Mouse (Mus musculus): ENCODE measurements around the gene Hnrnpa2b1. TPM values are rescaled to one million over a fixed set of nuclear protein-coding genes. Genes with fewer than 3 reads are reported as not detected.

Hnrnpa2b1 gene
- total RNA-seq, 2 experiments from 2014 or later: 1,577 to 1,688 TPM

DNA sequence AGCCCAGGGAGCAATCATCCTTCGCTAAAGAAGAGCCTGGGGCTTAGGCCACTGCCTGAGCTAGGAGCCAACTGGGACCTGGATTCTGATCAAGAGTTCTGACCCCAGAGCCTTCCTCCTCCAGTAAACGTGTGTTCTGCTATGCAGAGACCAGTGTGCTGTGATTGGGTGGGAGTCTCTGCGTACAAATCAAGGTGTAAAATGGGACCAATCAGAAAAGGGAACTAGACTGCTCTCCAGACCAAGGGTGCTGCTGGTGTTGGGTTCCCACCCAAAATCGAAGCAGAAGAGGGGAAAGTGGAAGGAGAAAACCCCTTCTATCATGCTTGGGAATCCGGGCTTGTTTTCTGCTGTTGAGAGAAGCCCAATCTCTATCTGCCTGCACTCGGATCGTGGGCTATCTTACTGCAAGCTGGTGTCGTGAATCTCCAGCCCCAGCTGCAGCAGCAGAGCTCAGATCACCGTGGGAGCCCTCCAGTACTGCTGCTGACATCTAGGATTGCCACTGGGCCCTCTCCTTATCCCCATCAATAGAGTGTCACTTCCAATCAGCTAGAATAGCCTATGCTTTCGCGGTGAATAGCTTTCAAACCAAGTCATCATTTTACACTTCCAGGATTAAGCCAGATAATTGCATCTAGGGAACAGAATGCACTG, 46.1 kb downstream of the Hnrnpa2b1 start:
- peak; percentile 75 for ATAC-seq (replicated peaks; ENCODE audit: low FRiP score, low TSS enrichment, poor library complexity, severe bottlenecking)

DNA sequence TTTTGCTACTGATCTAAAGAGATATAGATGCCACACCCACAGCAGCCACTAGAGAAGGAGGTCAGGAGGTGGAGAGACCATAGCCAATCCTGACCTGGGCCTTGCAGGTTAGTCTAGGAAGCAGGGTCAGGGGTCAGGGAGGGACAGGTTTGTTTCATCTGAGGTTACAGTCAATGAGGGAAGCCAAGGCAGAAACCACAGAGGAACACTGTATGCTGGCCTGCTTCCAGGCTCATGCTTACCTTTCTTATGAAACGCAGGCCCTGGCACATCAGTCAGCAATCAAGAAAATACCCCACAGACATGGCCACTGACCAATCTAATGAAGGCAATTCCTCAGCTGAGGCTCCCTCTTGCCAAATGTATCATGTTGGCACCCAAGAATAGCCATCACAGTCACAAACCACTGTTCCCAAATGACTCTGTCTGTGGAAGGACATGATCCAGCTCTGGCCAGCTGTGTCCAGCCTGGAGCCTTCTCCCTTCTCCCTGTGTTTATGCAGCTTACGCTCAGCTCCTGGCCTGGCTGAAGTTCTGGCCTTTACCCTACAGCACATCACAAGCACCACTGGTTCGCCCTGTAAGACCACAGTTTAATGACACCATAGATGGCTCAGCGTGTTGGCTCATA, 52.3 kb downstream of the Hnrnpa2b1 start:
- ATAC-seq (replicated peaks; ENCODE audit: low FRiP score, low TSS enrichment, poor library complexity, severe bottlenecking): no peak

DNA sequence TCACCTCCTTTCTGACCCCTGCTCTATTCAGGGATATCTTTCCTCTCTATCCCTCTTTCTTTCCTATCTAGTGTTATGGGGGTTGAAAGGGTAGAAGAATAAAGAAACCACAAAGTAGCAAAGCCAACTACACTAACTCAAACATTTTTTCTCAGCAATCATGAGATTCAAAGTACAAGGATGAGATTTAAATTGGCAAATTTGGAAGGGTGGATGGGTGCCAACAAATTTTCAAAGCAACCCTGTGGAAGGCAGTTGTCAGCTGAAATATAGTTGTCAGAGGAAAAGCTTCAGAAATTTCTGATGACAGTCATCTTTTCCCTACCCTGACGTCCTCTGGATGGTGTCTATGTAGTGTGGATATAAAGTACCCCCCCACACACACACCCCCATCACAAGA, 53.3 kb downstream of the Hnrnpa2b1 start:
- no peak for ATAC-seq (replicated peaks; ENCODE audit: low FRiP score, low TSS enrichment, poor library complexity, severe bottlenecking)

Other genes with a start within 250 kb of the Hnrnpa2b1 start
- not detected in 2 replicates for gene Nfe2l3, start 37.2 kb downstream of the Hnrnpa2b1 start, total RNA-seq (2014; fragmentation: Nextera tagmentation)
- not detected in 2 replicates for gene Nfe2l3, start 37.2 kb downstream of the Hnrnpa2b1 start, total RNA-seq (2017)
- 292 and 301 TPM in 2 replicates for gene Cbx3, start 466 bp upstream of the Hnrnpa2b1 start, total RNA-seq (2014; fragmentation: Nextera tagmentation)
- 423 and 530 TPM in 2 replicates for gene Cbx3, start 466 bp upstream of the Hnrnpa2b1 start, total RNA-seq (2017)
- gene Snx10, start 54.0 kb upstream of the Hnrnpa2b1 start, total RNA-seq (2014; fragmentation: Nextera tagmentation): 17.0 and 36.2 TPM in 2 replicates
- 16.2 and 55.9 TPM in 2 replicates for gene Snx10, start 54.0 kb upstream of the Hnrnpa2b1 start, total RNA-seq (2017)

All from megakaryocyte-erythroid progenitor cell, adult 5-6 weeks (primary cell).